In the genomic region with DNA sequence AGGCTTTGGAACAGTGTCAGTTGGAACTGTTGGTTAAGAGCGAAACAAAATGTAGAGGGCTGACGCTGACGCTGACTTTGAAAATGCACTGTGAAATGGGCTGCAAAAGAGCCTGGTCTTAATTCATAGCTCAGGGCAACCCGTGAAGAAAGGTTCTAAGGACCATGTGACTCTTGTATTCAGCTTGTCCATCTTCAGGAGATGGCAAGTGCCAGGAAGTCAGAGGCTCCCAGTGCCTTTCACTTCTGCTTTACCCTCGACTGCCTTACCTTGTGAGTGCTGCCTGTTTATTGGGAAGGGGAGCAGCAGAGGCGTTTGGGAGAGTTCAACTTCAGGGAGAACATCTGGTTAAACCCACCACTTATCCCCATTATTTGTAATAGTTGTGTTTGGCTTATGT, we compare ENCODE assay signal across 16 mouse cellular contexts.
A peak's percentile ranks its signal among the peaks of the same experiment; 100 is the strongest.
DNase-seq lines count a peak whose midpoint lies in the region; ATAC-seq lines count a peak whose summit lies in the region.
"Had no signal": no experiment of that assay in that cellular context is flagged by ENCODE, and none has a peak within 500 bp of the region (broad histone marks: within the 10 kb centered on the region; RNA-seq: fewer than 3 reads in every experiment).

No protein-coding gene starts in this region.

- no peak for DNase-seq in heart, postnatal 25 days (ENCODE audit: low spot score)
- no peak for DNase-seq in lung, postnatal 10 days
- DNase-seq in liver, embryonic 13.5 days: no peak
- DNase-seq in hindbrain, embryonic 14.5 days (ENCODE audit: low spot score): no peak
- DNase-seq in yolk sac, embryonic 10.5 days (ENCODE audit: low spot score): no peak
- DNase-seq: adrenal gland, adult 8-10 months; cerebellum, adult 18-20 months; gastrocnemius, postnatal 14 days; right cerebral cortex, postnatal 25 days; thymus, adult 2 months had no signal

- 0 out of 4 replicates have a peak overlapping the region, but pooled peaks have one; percentile 2 to 3 for H3K4me3 ChIP-seq in heart, embryonic 14.5 days (ENCODE audit: control insufficient read depth in 1 of 2, insufficient read depth in 1 of 2, low read depth in 1 of 2, low read length in 2 of 2)
- no peak overlapping the region for H3K4me3 ChIP-seq in lung, embryonic 16.5 days (ENCODE audit: low read length)
- H3K4me3 ChIP-seq in liver, embryonic 13.5 days (replicated peaks): no peak overlapping the region
- no peak overlapping the region for H3K4me3 ChIP-seq in hindbrain, embryonic 14.5 days (replicated peaks; ENCODE audit: low read length)
- H3K4me3 ChIP-seq: embryonic facial prominence, embryonic 12.5 days; midbrain, embryonic 15.5 days; neural tube, embryonic 12.5 days had no signal

- intact Hi-C loops in heart, postnatal 25 days (cut with DNase I): loop anchor here (5.0 kb wide), 1 partner anchor 82 kb away; no protein-coding TSS in a partner anchor

- H3K27me3 ChIP-seq in heart, embryonic 14.5 days (ENCODE audit: control insufficient read depth, insufficient read depth, low read length): peaks cover 2% of the 10 kb centered on the region; the same call in 1 of the 2 replicates
- peaks cover 14% of the 10 kb centered on the region for H3K27me3 ChIP-seq in lung, embryonic 16.5 days (ENCODE audit: control insufficient read depth, insufficient read depth, low read depth, low read length)
- peaks cover 49% of the 10 kb centered on the region for H3K27me3 ChIP-seq in liver, embryonic 13.5 days
- peaks cover 16% of the 10 kb centered on the region for H3K27me3 ChIP-seq in hindbrain, embryonic 14.5 days (ENCODE audit: control insufficient read depth, insufficient read depth, low read length)
- H3K27me3 ChIP-seq: embryonic facial prominence, embryonic 12.5 days had no signal

- 8% methylated on average over 6 of the region's 6 CpGs for WGBS in heart, embryonic 14.5 days
- WGBS in lung, embryonic 16.5 days: 14% methylated on average over 6 of the region's 6 CpGs
- WGBS in liver, embryonic 13.5 days (ENCODE audit: insufficient replicate concordance): 10% methylated on average over 6 of the region's 6 CpGs
- 35% methylated on average over 6 of the region's 6 CpGs for WGBS in hindbrain, embryonic 14.5 days

- H3K4me2 ChIP-seq in heart, embryonic 14.5 days (ENCODE audit: low read length): peak overlapping the region; percentile 61
- 0 out of 2 replicates have a peak overlapping the region, but pooled peaks have one; percentile 1 for H3K4me2 ChIP-seq in lung, embryonic 16.5 days (ENCODE audit: low read depth, low read length)
- H3K4me2 ChIP-seq in liver, embryonic 13.5 days: peak overlapping the region; percentile 29
- no peak overlapping the region for H3K4me2 ChIP-seq in hindbrain, embryonic 14.5 days (replicated peaks)
- H3K4me2 ChIP-seq: embryonic facial prominence, embryonic 12.5 days; midbrain, embryonic 15.5 days; neural tube, embryonic 12.5 days had no signal

- peaks cover 14 to 48% of the 10 kb centered on the region in 2 experiments for H3K4me1 ChIP-seq in heart, embryonic 14.5 days (ENCODE audit: control insufficient read depth in 2 of 2, insufficient read depth in 2 of 2, low read length in 2 of 2)
- peaks cover 13% of the 10 kb centered on the region for H3K4me1 ChIP-seq in lung, embryonic 16.5 days (replicated peaks; ENCODE audit: control insufficient read depth, insufficient read depth, low read length)
- peaks cover 11% of the 10 kb centered on the region for H3K4me1 ChIP-seq in liver, embryonic 13.5 days (replicated peaks)
- peaks cover 10% of the 10 kb centered on the region for H3K4me1 ChIP-seq in hindbrain, embryonic 14.5 days (replicated peaks; ENCODE audit: control insufficient read depth, insufficient read depth, low read length)

- no peak for ATAC-seq in heart, embryonic 14.5 days (ENCODE audit: insufficient number of reproducible peaks, insufficient read depth, low FRiP score, low read depth)
- no peak for ATAC-seq in lung, embryonic 16.5 days (ENCODE audit: low read depth)
- no peak for ATAC-seq in liver, embryonic 13.5 days (ENCODE audit: low read depth)
- ATAC-seq in hindbrain, embryonic 14.5 days (ENCODE audit: low FRiP score): no peak
- ATAC-seq: hindbrain, postnatal 0 days; midbrain, embryonic 15.5 days had no signal

- peak overlapping the region; percentile 14; the same call in 1 of the 2 replicates for H3K9ac ChIP-seq in heart, embryonic 14.5 days (ENCODE audit: low read length)
- H3K9ac ChIP-seq in lung, embryonic 16.5 days (ENCODE audit: low read length): no peak overlapping the region
- no peak overlapping the region for H3K9ac ChIP-seq in liver, embryonic 13.5 days
- H3K9ac ChIP-seq in hindbrain, embryonic 14.5 days: no peak overlapping the region
- H3K9ac ChIP-seq: embryonic facial prominence, embryonic 12.5 days; midbrain, embryonic 15.5 days; neural tube, embryonic 12.5 days had no signal

- no peaks in the 10 kb centered on the region for H3K36me3 ChIP-seq in heart, embryonic 14.5 days (ENCODE audit: control insufficient read depth, insufficient read depth, low read length)
- no peaks in the 10 kb centered on the region for H3K36me3 ChIP-seq in lung, embryonic 16.5 days (ENCODE audit: control insufficient read depth, insufficient read depth, low read length)
- H3K36me3 ChIP-seq in liver, embryonic 13.5 days: no peaks in the 10 kb centered on the region
- H3K36me3 ChIP-seq in hindbrain, embryonic 14.5 days (replicated peaks; ENCODE audit: control insufficient read depth, insufficient read depth): no peaks in the 10 kb centered on the region
- H3K36me3 ChIP-seq: embryonic facial prominence, embryonic 12.5 days; midbrain, embryonic 15.5 days; neural tube, embryonic 12.5 days had no signal

- H3K9me3 ChIP-seq in heart, embryonic 14.5 days (ENCODE audit: control insufficient read depth, low read length): no peaks in the 10 kb centered on the region
- no peaks in the 10 kb centered on the region for H3K9me3 ChIP-seq in lung, embryonic 16.5 days (ENCODE audit: control insufficient read depth, low read length)
- H3K9me3 ChIP-seq in liver, embryonic 13.5 days (replicated peaks): no peaks in the 10 kb centered on the region
- no peaks in the 10 kb centered on the region for H3K9me3 ChIP-seq in hindbrain, embryonic 14.5 days (ENCODE audit: control insufficient read depth, low read length)
- H3K9me3 ChIP-seq: embryonic facial prominence, embryonic 12.5 days; midbrain, embryonic 15.5 days; neural tube, embryonic 12.5 days had no signal

- 0 out of 4 replicates have a peak overlapping the region, but pooled peaks of 1 of the 2 experiments have one; percentile 2 for H3K27ac ChIP-seq in heart, embryonic 14.5 days (replicated peaks in 1 of 2; ENCODE audit: control insufficient read depth in 1 of 2, insufficient read depth in 1 of 2, low read depth in 2 of 2, low read length in 2 of 2)
- no peak overlapping the region for H3K27ac ChIP-seq in lung, embryonic 16.5 days (ENCODE audit: low read length)
- no peak overlapping the region for H3K27ac ChIP-seq in liver, embryonic 13.5 days
- H3K27ac ChIP-seq in hindbrain, embryonic 14.5 days: no peak overlapping the region
- H3K27ac ChIP-seq: embryonic facial prominence, embryonic 12.5 days; hindbrain, postnatal 0 days; midbrain, embryonic 15.5 days; neural tube, embryonic 12.5 days had no signal

Comparison
In these comparisons a context has a peak if more than half of its experiments do, and no peak if none do; other contexts are left out.
1. H3K4me3 ChIP-seq: peak in heart, embryonic 14.5 days (2 of 2); none in lung, embryonic 16.5 days (single experiment), liver, embryonic 13.5 days (single experiment) and hindbrain, embryonic 14.5 days (single experiment).